Mouse (Mus musculus) liver, adult 2 months (tissue): ENCODE measurements at regions not wholly inside any gene's neighbourhood (a gene's known extent, or its start where the extent isn't known, plus 50 kb on each side); places are given as distances from the start of the nearest gene placed in this dataset.

ENCODE experiments used
- DNase-seq: peaks from one replicate; pipeline ENCODE4 v3.0.0-alpha.2; 2011; ENCODE audit warnings: low read depth, low spot score; ENCODE audit errors: extremely low read depth
- H3K27ac ChIP-seq: fragments of 200-500 bp; replicated peaks from 2 replicates; pipeline ENCODE4 v1.5.1; 2012; ENCODE audit warnings: low read depth, mild to moderate bottlenecking, control low read depth, inconsistent platforms, low read length; ENCODE audit not compliant: insufficient read depth
- H3K27me3 ChIP-seq: fragments of 200-500 bp; 2 replicates; pipeline ENCODE4 v1.6.1; 2012; ENCODE audit warnings: mild to moderate bottlenecking, moderate library complexity, low read length, inconsistent platforms; ENCODE audit not compliant: control insufficient read depth, insufficient read depth
- H3K36me3 ChIP-seq: fragments of 200-500 bp; 2 replicates; pipeline ENCODE4 v1.6.1; 2012; ENCODE audit warnings: low read length, inconsistent platforms; ENCODE audit not compliant: control insufficient read depth, insufficient read depth
- H3K4me1 ChIP-seq: fragments of 200-500 bp; 2 replicates; pipeline ENCODE4 v1.6.1; 2011; ENCODE audit warnings: low read length; ENCODE audit not compliant: control insufficient read depth, insufficient read depth
- H3K4me3 ChIP-seq: fragments of 200-500 bp; 2 replicates; pipeline ENCODE4 v1.5.1; 2011; ENCODE audit warnings: low read depth, mild to moderate bottlenecking, control low read depth, low read length, moderate library complexity; ENCODE audit not compliant: insufficient read depth
- H3K79me2 ChIP-seq: fragments of 200-500 bp; 2 replicates; pipeline ENCODE4 v1.6.1; 2012; ENCODE audit warnings: inconsistent platforms, mild to moderate bottlenecking, low read length, moderate library complexity; ENCODE audit not compliant: control insufficient read depth, insufficient read depth
- H3K9ac ChIP-seq: fragments of 200-500 bp; 2 replicates; pipeline ENCODE4 v1.6.1; 2012; ENCODE audit warnings: low read depth, mild to moderate bottlenecking, control low read depth, inconsistent platforms, low read length
- CTCF ChIP-seq: fragments of 200-500 bp; IDR thresholded peaks from 2 replicates; pipeline ENCODE4 v1.5.1; 2011; ENCODE audit warnings: low read depth, low read length, control low read depth
- POLR2A ChIP-seq: fragments of 200-500 bp; IDR thresholded peaks from 2 replicates; pipeline ENCODE4 v1.6.1; 2011; ENCODE audit warnings: low read length, control low read depth; ENCODE audit not compliant: insufficient read depth; ENCODE audit errors: extremely low read depth
- WGBS: fragments of 180-500 bp; shearing (Covaris S2); methylation state at CpG from one replicate; pipeline ENCODE4 v1.1.7; 2018; 5-methylcytosine and 5-hydroxymethylcytosine counted together

- Histone ChIP-seq H3K4me1 (no peaks in the 10 kb centered on the region), H3K27ac (no peak overlapping the region), H3K9ac (no peak overlapping the region), H3K27me3 (no peaks in the 10 kb centered on the region), H3K36me3 (no peaks in the 10 kb centered on the region), H3K79me2 (no peaks in the 10 kb centered on the region), H3K4me3 (no peak overlapping the region)
- 73% methylated on average over 1 of the region's 1 CpGs for WGBS
- DNase-seq: no peak
- TF ChIP-seq POLR2A: no peak
- TF ChIP-seq CTCF: no peak
These were observed 734.4 kb downstream of the Gm597 start for GRCm38 (mm10) chr1:28045695-28046094.

- H3K9ac ChIP-seq: no peak overlapping the region
- H3K36me3 ChIP-seq: no peaks in the 10 kb centered on the region
- DNase-seq: no peak
- no peaks in the 10 kb centered on the region for H3K79me2 ChIP-seq
- no peak for TF ChIP-seq POLR2A
- TF ChIP-seq CTCF: no peak
- WGBS: 56% methylated on average over 2 of the region's 2 CpGs
- H3K27ac ChIP-seq: no peak overlapping the region
- H3K4me3 ChIP-seq: no peak overlapping the region
- H3K27me3 ChIP-seq: no peaks in the 10 kb centered on the region
- H3K4me1 ChIP-seq: no peaks in the 10 kb centered on the region
These were observed 754.3 kb downstream of the Gm597 start for GRCm38 (mm10) chr1:28025720-28026119.

GRCm38 (mm10) chr1:27998434-27998833 is 781.6 kb downstream of the Gm597 start:
- no peaks in the 10 kb centered on the region for H3K36me3 ChIP-seq
- no peak overlapping the region for H3K9ac ChIP-seq
- H3K4me1 ChIP-seq: no peaks in the 10 kb centered on the region
- no peak overlapping the region for H3K4me3 ChIP-seq
- no peaks in the 10 kb centered on the region for H3K79me2 ChIP-seq
- no peak overlapping the region for H3K27ac ChIP-seq
- DNase-seq: no peak
- no peak for TF ChIP-seq POLR2A
- TF ChIP-seq CTCF: no peak
- 69% methylated on average over 4 of the region's 4 CpGs for WGBS
- H3K27me3 ChIP-seq: no peaks in the 10 kb centered on the region

GRCm38 (mm10) chr1:27963369-27963768 is 816.7 kb downstream of the Gm597 start:
- 76% methylated on average over 1 of the region's 1 CpGs for WGBS
- TF ChIP-seq POLR2A (no peak), CTCF (no peak)

More at GRCm38 (mm10) chr1:27963369-27963768, 816.7 kb downstream of the Gm597 start:
- Histone ChIP-seq H3K36me3 (no peaks in the 10 kb centered on the region), H3K9ac (no peak overlapping the region), H3K79me2 (no peaks in the 10 kb centered on the region), H3K27ac (no peak overlapping the region), H3K27me3 (no peaks in the 10 kb centered on the region), H3K4me3 (no peak overlapping the region), H3K4me1 (no peaks in the 10 kb centered on the region)
- no peak for DNase-seq
